Mouse (Mus musculus) lung, postnatal 0 days (tissue): ENCODE results near the gene Tars2. TPM values are rescaled to one million over a fixed set of nuclear protein-coding genes. Genes with fewer than 3 reads are reported as not detected.
"Not testable (repeated sequence)": the region's sequence is repeated elsewhere in the genome, so short reads cannot be mapped to it uniquely, and the experiment has no call there.

Experiments
- ATAC-seq: fragments of 200-750 bp; cut with Nextera tagmentation; 2 replicates; pipeline ENCODE4 v1.8.0; 2017; ENCODE audit warnings: moderate library complexity
- DNase-seq: peaks from one replicate; pipeline ENCODE4 v3.0.0-alpha.2; 2016; ENCODE audit warnings: low spot score
- H3K27ac ChIP-seq: fragments of 300-500 bp; sonication (generic); 2 replicates; pipeline ENCODE4 v1.5.1; 2014; ENCODE audit warnings: antibody characterized with exemption, mild to moderate bottlenecking, low read length, mixed read lengths
- H3K27me3 ChIP-seq: fragments of 300-500 bp; sonication (generic); replicated peaks from 2 replicates; pipeline ENCODE4 v1.6.1; 2014; ENCODE audit warnings: low read length, mixed read lengths; ENCODE audit not compliant: insufficient read depth
- H3K36me3 ChIP-seq: fragments of 300-500 bp; sonication (generic); 2 replicates; pipeline ENCODE4 v1.6.1; 2014; ENCODE audit warnings: low read length, mixed read lengths; ENCODE audit not compliant: insufficient read depth
- H3K4me1 ChIP-seq: fragments of 300-500 bp; sonication (generic); 2 replicates; pipeline ENCODE4 v1.6.1; 2014; ENCODE audit warnings: antibody characterized with exemption, low read depth, low read length, mixed read lengths; ENCODE audit not compliant: insufficient read depth
- H3K4me2 ChIP-seq: fragments of 300-500 bp; sonication (generic); replicated peaks from 2 replicates; pipeline ENCODE4 v1.6.1; 2014; ENCODE audit warnings: low read depth, mild to moderate bottlenecking, low read length, moderate library complexity, mixed read lengths
- H3K4me3 ChIP-seq: fragments of 300-500 bp; sonication (generic); 2 replicates; pipeline ENCODE4 v1.5.1; 2014; ENCODE audit warnings: low read depth, low read length
- H3K9ac ChIP-seq: fragments of 300-500 bp; sonication (generic); replicated peaks from 2 replicates; pipeline ENCODE4 v1.6.1; 2014; ENCODE audit warnings: low read depth, mild to moderate bottlenecking
- H3K9me3 ChIP-seq: fragments of 300-500 bp; sonication (generic); 2 replicates; pipeline ENCODE4 v1.6.1; 2016; ENCODE audit warnings: low read length, mixed read lengths
- CTCF ChIP-seq: IDR thresholded peaks from 2 replicates; pipeline ENCODE4 v1.5.1; 2016; ENCODE audit warnings: antibody characterized with exemption, mild to moderate bottlenecking
- EP300 ChIP-seq: IDR thresholded peaks from 2 replicates; pipeline ENCODE4 v1.6.1; 2016; ENCODE audit warnings: antibody characterized with exemption, mild to moderate bottlenecking, control low read depth
- WGBS: fragments of 180-500 bp; shearing (Covaris S2); extraction: QIAGEN DNeasy Blood & Tissue Kit; methylation state at CpG from one replicate; pipeline ENCODE4 v1.1.7; 2014; 5-methylcytosine and 5-hydroxymethylcytosine counted together
- polyA plus RNA-seq: library from polyadenylated mRNA; unstranded; fragments of >200 nt; fragmentation: Nextera tagmentation; extraction: Ambion mirVana; gene quantifications from 2 replicates; pipeline ENCODE4 v1.2.1, GENCODE M21; 2015

Tars2 gene
- 18.5 and 19.3 TPM in 2 replicates for polyA plus RNA-seq

- DNase-seq (no peak), ATAC-seq (no peak)
- Histone ChIP-seq H3K36me3 (no peaks in the 10 kb centered on the region), H3K9ac (no peak within 1 kb of the TSS), H3K27me3 (no peaks in the 10 kb centered on the region), H3K27ac (no peak within 1 kb of the TSS), H3K9me3 (no peaks in the 10 kb centered on the region), H3K4me1 (no peaks in the 10 kb centered on the region; the same call in 1 of the 2 replicates), H3K4me3 (no peak within 1 kb of the TSS), H3K4me2 (no peak within 1 kb of the TSS)
- TF ChIP-seq EP300 = no peak
- TF ChIP-seq CTCF = no peak
- 81% methylated on average over 6 of the region's 6 CpGs for WGBS
Observed at GRCm38 (mm10) chr3:95760106-95760505, at the start of gene Tars2. TSS of gene Tars2 (minus strand) at chr3:95760206.

- no peaks in the 10 kb centered on the region for H3K27me3 ChIP-seq
- 44% methylated on average over 2 of the region's 2 CpGs for WGBS
- no peaks in the 10 kb centered on the region for H3K9me3 ChIP-seq
- no peak for TF ChIP-seq EP300
- TF ChIP-seq CTCF = no peak
- no peak overlapping the region for H3K27ac ChIP-seq
- no peak overlapping the region for H3K4me3 ChIP-seq
- DNase-seq (no peak), ATAC-seq (no peak)
- H3K4me2 ChIP-seq = no peak overlapping the region
- H3K36me3 ChIP-seq = peaks cover 4% of the 10 kb centered on the region; the same call in 1 of the 2 replicates
- no peaks in the 10 kb centered on the region for H3K4me1 ChIP-seq
- H3K9ac ChIP-seq = no peak overlapping the region
Observed at GRCm38 (mm10) chr3:95808384-95808783, 48.4 kb upstream of the Tars2 start.

GRCm38 (mm10) chr3:95807630-95808029, 47.6 kb upstream of the Tars2 start:
- H3K4me2 ChIP-seq, H3K27ac ChIP-seq, ATAC-seq, DNase-seq, H3K9me3 ChIP-seq, H3K9ac ChIP-seq, H3K36me3 ChIP-seq, H3K4me3 ChIP-seq, H3K4me1 ChIP-seq, H3K27me3 ChIP-seq: not testable (repeated sequence)
- 94% methylated on average over 3 of the region's 6 CpGs for WGBS

- WGBS = 47% methylated on average over 1 of the region's 1 CpGs
Observed at GRCm38 (mm10) chr3:95806677-95807076, 46.7 kb upstream of the Tars2 start.

GRCm38 (mm10) chr3:95803851-95804250, 43.8 kb upstream of the Tars2 start:
- TF ChIP-seq CTCF = no peak
- no peak for TF ChIP-seq EP300
- Histone ChIP-seq H3K4me1 (no peaks in the 10 kb centered on the region), H3K9me3 (no peaks in the 10 kb centered on the region), H3K4me2 (no peak overlapping the region), H3K9ac (no peak overlapping the region), H3K27me3 (no peaks in the 10 kb centered on the region), H3K4me3 (no peak overlapping the region), H3K36me3 (peaks cover 4% of the 10 kb centered on the region; the same call in 1 of the 2 replicates), H3K27ac (no peak overlapping the region)
- ATAC-seq (no peak), DNase-seq (no peak)
- WGBS = 98% methylated on average over 4 of the region's 4 CpGs

More at GRCm38 (mm10) chr3:95806677-95807076, 46.7 kb upstream of the Tars2 start:
- no peak overlapping the region for H3K4me2 ChIP-seq
- no peak overlapping the region for H3K27ac ChIP-seq
- DNase-seq = no peak
- no peaks in the 10 kb centered on the region for H3K4me1 ChIP-seq
- TF ChIP-seq CTCF (no peak), EP300 (no peak)
- H3K9ac ChIP-seq = no peak overlapping the region
- H3K27me3 ChIP-seq = no peaks in the 10 kb centered on the region
- H3K36me3 ChIP-seq = peaks cover 4% of the 10 kb centered on the region; the same call in 1 of the 2 replicates
- no peak for ATAC-seq
- no peak overlapping the region for H3K4me3 ChIP-seq
- no peaks in the 10 kb centered on the region for H3K9me3 ChIP-seq

- Histone ChIP-seq H3K27me3 (no peaks in the 10 kb centered on the region), H3K36me3 (no peaks in the 10 kb centered on the region), H3K4me1 (no peaks in the 10 kb centered on the region), H3K27ac (no peak overlapping the region), H3K4me3 (no peak overlapping the region), H3K9ac (no peak overlapping the region), H3K4me2 (no peak overlapping the region), H3K9me3 (no peaks in the 10 kb centered on the region)
- no peak for DNase-seq
- ATAC-seq = no peak
- 71% methylated on average over 4 of the region's 4 CpGs for whole genome bisulfite sequencing
- TF ChIP-seq EP300 = no peak
- TF ChIP-seq CTCF = no peak
Observed at GRCm38 (mm10) chr3:95798756-95799155, 38.8 kb upstream of the Tars2 start.

- Histone ChIP-seq H3K9me3 (no peaks in the 10 kb centered on the region), H3K4me3 (no peak overlapping the region), H3K27me3 (no peaks in the 10 kb centered on the region), H3K4me2 (no peak overlapping the region), H3K36me3 (no peaks in the 10 kb centered on the region), H3K27ac (no peak overlapping the region), H3K4me1 (0 out of 2 replicates have a peak, but pooled peaks cover 2% of the 10 kb centered on the region), H3K9ac (no peak overlapping the region)
- no peak for TF ChIP-seq CTCF
- ATAC-seq (no peak), DNase-seq (no peak)
- WGBS = 83% methylated on average over 1 of the region's 1 CpGs
Observed at GRCm38 (mm10) chr3:95794299-95794698, 34.3 kb upstream of the Tars2 start.
